In the genomic region with DNA sequence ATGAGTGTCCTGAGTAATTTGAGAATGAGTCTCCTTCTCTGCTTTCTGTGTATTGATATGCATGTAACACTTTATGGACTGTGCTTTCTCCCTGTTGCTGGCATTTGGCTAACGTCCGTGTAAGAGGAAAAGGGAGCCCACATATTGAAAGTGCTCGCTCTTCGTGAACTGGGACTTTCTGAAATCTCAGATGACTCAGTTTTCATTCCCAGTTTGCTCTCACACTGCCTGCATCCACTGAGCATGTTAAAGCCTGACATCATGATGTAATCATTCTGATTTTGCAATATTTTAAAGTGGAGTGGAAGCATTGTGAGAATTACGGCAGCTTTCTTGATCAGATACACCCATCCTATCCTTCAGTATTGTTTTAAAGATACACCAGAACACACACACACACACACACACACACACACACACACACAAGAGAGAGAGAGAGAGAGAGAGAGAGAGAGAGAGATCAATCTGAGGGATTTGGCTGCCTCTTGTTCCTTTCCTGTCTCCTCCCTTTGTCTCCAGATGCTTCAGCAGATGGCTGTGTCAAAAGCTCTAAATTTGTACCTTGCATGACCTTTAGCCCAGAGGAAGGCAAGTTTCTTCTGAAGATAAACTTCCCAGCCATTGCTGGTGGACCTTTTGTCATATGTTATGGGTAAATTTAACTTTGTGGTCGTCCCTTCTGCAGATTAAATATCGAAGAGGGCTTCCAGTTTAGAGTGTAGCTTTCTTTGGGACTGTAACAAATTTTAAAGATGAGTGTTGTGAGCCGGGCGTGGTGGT, we compare ENCODE assay signal across 11 mouse cellular contexts.
DNase-seq lines count a peak whose midpoint lies in the region; ATAC-seq and TF ChIP-seq lines count a peak whose summit lies in the region.
"Had no signal": no experiment of that assay in that cellular context is flagged by ENCODE, and none has a peak within 500 bp of the region (broad histone marks: within the 10 kb centered on the region; RNA-seq: fewer than 3 reads in every experiment).

No protein-coding gene starts in this region.

- H3K27ac ChIP-seq in kidney, embryonic 15.5 days, result 0 out of 2 replicates have a peak overlapping the region, but pooled peaks have one; percentile 9
- 0 out of 2 replicates have a peak overlapping the region, but pooled peaks have one; percentile 16 for H3K27ac ChIP-seq in forebrain, postnatal 0 days (ENCODE audit: low read depth, low read length)
- H3K27ac ChIP-seq: limb, embryonic 12.5 days had no signal

- H3K4me2 ChIP-seq in kidney, embryonic 15.5 days, result no peak overlapping the region
- H3K4me2 ChIP-seq in forebrain, postnatal 0 days (ENCODE audit: low read depth), result no peak overlapping the region
- H3K4me2 ChIP-seq: heart, embryonic 11.5 days; limb, embryonic 12.5 days had no signal

- no peak overlapping the region for H3K4me3 ChIP-seq in kidney, embryonic 15.5 days (replicated peaks)
- H3K4me3 ChIP-seq in forebrain, postnatal 0 days (ENCODE audit: low read depth, low read length), result no peak overlapping the region
- H3K4me3 ChIP-seq: limb, embryonic 12.5 days had no signal

- no peaks in the 10 kb centered on the region; the same call in 1 of the 2 replicates for H3K36me3 ChIP-seq in kidney, embryonic 15.5 days
- H3K36me3 ChIP-seq in forebrain, postnatal 0 days (ENCODE audit: insufficient read depth), result no peaks in the 10 kb centered on the region

- no peak for ATAC-seq in kidney, embryonic 15.5 days (replicated peaks; ENCODE audit: low FRiP score)
- ATAC-seq in forebrain, postnatal 0 days, result peak; percentile 15; the same call in 1 of the 2 replicates

- H3K9me3 ChIP-seq in kidney, embryonic 15.5 days (replicated peaks), result no peaks in the 10 kb centered on the region
- no peaks in the 10 kb centered on the region for H3K9me3 ChIP-seq in forebrain, postnatal 0 days (ENCODE audit: low read length)
- H3K9me3 ChIP-seq: limb, embryonic 12.5 days had no signal

- peak; percentile 47 to 64 for DNase-seq in cerebellum, adult 18-20 months
- DNase-seq in cerebellum, adult 11 months, result no peak
- no peak for DNase-seq in kidney, postnatal 4 days
- DNase-seq in MN1 (ENCODE audit: low spot score), result peak; percentile 45
- no peak for DNase-seq in forebrain, postnatal 0 days
- DNase-seq in ovary, postnatal 10 days (ENCODE audit: low spot score), result no peak
- no peak for DNase-seq in spleen, postnatal 4 days (ENCODE audit: low spot score in 2 of 2)
- DNase-seq: B cell, adult 2 months had no signal

- no peak for TF ChIP-seq CTCF in forebrain, postnatal 0 days (IDR thresholded peaks at IDR 0.05; ENCODE audit: low read depth)

- no peak overlapping the region for H3K9ac ChIP-seq in kidney, embryonic 15.5 days
- no peak overlapping the region for H3K9ac ChIP-seq in forebrain, postnatal 0 days
- H3K9ac ChIP-seq: limb, embryonic 12.5 days had no signal

- H3K4me1 ChIP-seq in kidney, embryonic 15.5 days, result peaks cover 49% of the 10 kb centered on the region
- peaks cover 7% of the 10 kb centered on the region; the same call in 1 of the 2 replicates for H3K4me1 ChIP-seq in forebrain, postnatal 0 days (ENCODE audit: insufficient read depth)

- 52% methylated on average over 9 of the region's 9 CpGs for WGBS in kidney, embryonic 15.5 days
- WGBS in forebrain, postnatal 0 days, result 65% methylated on average over 9 of the region's 9 CpGs

- H3K27me3 ChIP-seq in kidney, embryonic 15.5 days, result no peaks in the 10 kb centered on the region
- H3K27me3 ChIP-seq in forebrain, postnatal 0 days (ENCODE audit: insufficient read depth, low read length), result no peaks in the 10 kb centered on the region
- H3K27me3 ChIP-seq: limb, embryonic 12.5 days had no signal

Comparison
In these comparisons a context has a peak if more than half of its experiments do, and no peak if none do; other contexts are left out.
1. DNase-seq: peak in cerebellum, adult 18-20 months (2 of 2) and MN1 (single experiment); none in cerebellum, adult 11 months (single experiment), kidney, postnatal 4 days (0 of 2), forebrain, postnatal 0 days (single experiment), ovary, postnatal 10 days (single experiment) and spleen, postnatal 4 days (0 of 2).